Mouse (Mus musculus): Measurements from ENCODE around the gene Gpr132.

DNA sequence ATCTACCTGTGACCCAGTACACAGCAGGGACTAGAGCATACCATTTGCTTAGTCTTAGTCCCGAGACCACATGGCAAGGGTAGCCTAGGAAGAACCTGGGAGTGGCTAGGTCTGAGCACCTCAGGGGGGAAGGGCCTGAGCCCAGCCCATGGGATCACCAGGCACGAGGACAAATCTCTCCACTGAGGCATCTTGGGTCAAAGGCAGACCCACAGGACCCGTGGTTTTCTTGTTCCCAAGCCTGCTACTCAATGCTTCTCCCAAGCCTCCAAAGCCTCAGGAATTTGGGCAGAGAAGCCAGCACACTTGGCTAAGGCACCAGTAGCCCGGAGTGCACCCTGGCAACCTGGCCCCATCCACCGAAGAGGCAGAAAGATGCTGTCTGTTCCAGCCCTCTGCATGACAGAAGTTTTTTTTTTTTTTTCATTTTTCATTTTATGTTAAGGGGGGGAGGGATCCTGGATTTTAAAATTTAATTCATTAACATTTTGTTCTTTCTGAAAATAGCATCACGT, 13.3 kb upstream of the Gpr132 start:
- TF ChIP-seq USF1 (IDR thresholded peaks at IDR 0.05; ENCODE audit: low read depth): no peak
- no peak for TF ChIP-seq E2F4 (IDR thresholded peaks at IDR 0.05; ENCODE audit: insufficient read depth)
- no peak for TF ChIP-seq MYOG (IDR thresholded peaks at IDR 0.05; ENCODE audit: control insufficient read depth in 1 of 3, insufficient read depth in 1 of 3, insufficient read length in 2 of 3, low read depth in 2 of 3)
- TF ChIP-seq POLR2A (IDR thresholded peaks at IDR 0.05; ENCODE audit: insufficient read length, low read depth): no peak
- TF ChIP-seq REST (IDR thresholded peaks at IDR 0.05; ENCODE audit: insufficient read depth, insufficient read length): no peak
- no peak for TF ChIP-seq CEBPB (IDR thresholded peaks at IDR 0.05; ENCODE audit: insufficient read depth, poor library complexity, severe bottlenecking)
- TF ChIP-seq MYOD1 (IDR thresholded peaks at IDR 0.05; ENCODE audit: control insufficient read depth in 1 of 3, insufficient read length in 2 of 3, low read depth in 2 of 3): no peak
- TF ChIP-seq TCF12 (IDR thresholded peaks at IDR 0.05; ENCODE audit: insufficient read depth, poor library complexity, severe bottlenecking): no peak
- no peak for TF ChIP-seq MAX (IDR thresholded peaks at IDR 0.05; ENCODE audit: low read depth)
- TF ChIP-seq POLR2AphosphoS2 (IDR thresholded peaks at IDR 0.05; ENCODE audit: insufficient read length, low read depth): no peak
- TF ChIP-seq SRF (IDR thresholded peaks at IDR 0.05; ENCODE audit: control insufficient read depth, insufficient read length, low read depth): no peak

All from myocyte (in vitro differentiated cells).